8 mouse cellular contexts compared by ENCODE assay signal in the genomic region with DNA sequence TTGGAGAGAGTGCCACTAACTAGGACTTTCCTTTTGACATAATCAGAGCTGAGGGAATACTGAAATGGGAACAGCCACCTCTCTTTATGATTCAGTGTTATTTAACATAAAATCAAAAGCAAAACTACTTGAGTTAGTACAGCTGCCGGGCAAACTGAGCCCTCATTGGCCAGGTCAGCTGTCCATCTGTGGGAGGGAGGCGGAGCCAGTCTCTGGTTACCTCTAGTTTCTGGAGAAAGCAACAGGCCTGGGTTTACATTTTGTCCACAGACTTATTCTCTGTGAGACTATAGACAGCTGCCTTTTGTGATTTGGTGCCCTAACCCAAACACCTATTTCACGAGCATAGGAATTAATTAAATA. TPM values are rescaled to one million over a fixed set of nuclear protein-coding genes. Genes with fewer than 3 reads are reported as not detected.
DNase-seq lines count a peak whose midpoint lies in the region; ATAC-seq and TF ChIP-seq lines count a peak whose summit lies in the region.

No protein-coding gene starts in this region.

- no peaks in the 10 kb centered on the region for H3K9me3 ChIP-seq in embryonic facial prominence, embryonic 10.5 days
- H3K9me3 ChIP-seq in kidney, embryonic 14.5 days (ENCODE audit: control insufficient read depth, low read length), result no peaks in the 10 kb centered on the region
- no peaks in the 10 kb centered on the region for H3K9me3 ChIP-seq in liver, postnatal 0 days (ENCODE audit: low read length)

- H3K4me2 ChIP-seq in kidney, embryonic 14.5 days (replicated peaks; ENCODE audit: low read depth, low read length), result peak overlapping the region; percentile 5; the same call in 1 of the 2 replicates
- peak overlapping the region; percentile 91 for H3K4me2 ChIP-seq in liver, postnatal 0 days (ENCODE audit: low read depth, low read length)

- H3K4me1 ChIP-seq in embryonic facial prominence, embryonic 10.5 days, result peaks cover 94% of the 10 kb centered on the region
- H3K4me1 ChIP-seq in kidney, embryonic 14.5 days (ENCODE audit: control insufficient read depth, insufficient read depth, low read length), result peaks cover 30% of the 10 kb centered on the region
- peaks cover 58% of the 10 kb centered on the region for H3K4me1 ChIP-seq in liver, postnatal 0 days (ENCODE audit: insufficient read depth)

- no peak overlapping the region for H3K9ac ChIP-seq in kidney, embryonic 14.5 days (ENCODE audit: low read depth, low read length)
- H3K9ac ChIP-seq in liver, postnatal 0 days (replicated peaks), result no peak overlapping the region; the same call in 1 of the 2 replicates

- peaks cover 32% of the 10 kb centered on the region for H3K27me3 ChIP-seq in embryonic facial prominence, embryonic 10.5 days (replicated peaks; ENCODE audit: low read depth, poor library complexity, severe bottlenecking)
- no peaks in the 10 kb centered on the region for H3K27me3 ChIP-seq in kidney, embryonic 14.5 days (ENCODE audit: control insufficient read depth, insufficient read depth, low read length)
- H3K27me3 ChIP-seq in liver, postnatal 0 days (ENCODE audit: insufficient read depth, low read length), result no peaks in the 10 kb centered on the region

- peak overlapping the region; percentile 81 for H3K27ac ChIP-seq in embryonic facial prominence, embryonic 10.5 days (replicated peaks)
- peak overlapping the region; percentile 59; the same call in 1 of the 2 replicates for H3K27ac ChIP-seq in kidney, embryonic 14.5 days (ENCODE audit: low read depth, low read length)
- peak overlapping the region; percentile 94 for H3K27ac ChIP-seq in liver, postnatal 0 days (ENCODE audit: low read depth)

- TF ChIP-seq CTCF in liver, postnatal 0 days (IDR thresholded peaks at IDR 0.05; ENCODE audit: low read depth), result no peak

- 41% methylated on average over 3 of the region's 3 CpGs for WGBS in embryonic facial prominence, embryonic 10.5 days
- WGBS in kidney, embryonic 14.5 days, result 29% methylated on average over 3 of the region's 3 CpGs
- WGBS in liver, postnatal 0 days (ENCODE audit: insufficient replicate concordance), result 13% methylated on average over 3 of the region's 3 CpGs

- no peak overlapping the region; the same call in 1 of the 2 replicates for H3K4me3 ChIP-seq in embryonic facial prominence, embryonic 10.5 days
- H3K4me3 ChIP-seq in kidney, embryonic 14.5 days (ENCODE audit: low read length), result no peak overlapping the region
- peak overlapping the region; percentile 77 for H3K4me3 ChIP-seq in liver, postnatal 0 days (ENCODE audit: low read depth, low read length)

- peak; percentile 95 for DNase-seq in 416B (ENCODE audit: low read depth)
- peak; percentile 89 for DNase-seq in T-cell, adult 2 months (ENCODE audit: low spot score)
- DNase-seq in embryonic facial prominence, embryonic 10.5 days (ENCODE audit: low spot score), result peak; percentile 87
- peak; percentile 93 for DNase-seq in heart, adult 8-10 months (ENCODE audit: low spot score)
- peak; percentile 92 for DNase-seq in liver, postnatal 0 days
- peak; percentile 90 for DNase-seq in ovary, postnatal 36 days (ENCODE audit: low spot score)
- peak; percentile 87 for DNase-seq in thymus, postnatal 25 days

- no peaks in the 10 kb centered on the region for H3K36me3 ChIP-seq in embryonic facial prominence, embryonic 10.5 days (replicated peaks)
- no peaks in the 10 kb centered on the region for H3K36me3 ChIP-seq in kidney, embryonic 14.5 days (ENCODE audit: control insufficient read depth, insufficient read depth, low read length)
- no peaks in the 10 kb centered on the region for H3K36me3 ChIP-seq in liver, postnatal 0 days (replicated peaks; ENCODE audit: insufficient read depth, low read length)

- TF ChIP-seq EP300 in liver, postnatal 0 days (IDR thresholded peaks at IDR 0.05; ENCODE audit: low read depth), result no peak

- peak; percentile 47; the same call in 1 of the 2 replicates for ATAC-seq in kidney, embryonic 14.5 days (ENCODE audit: low FRiP score, low TSS enrichment)
- no peak for ATAC-seq in liver, postnatal 0 days

RNA-seq across cellular contexts. Expression of gene Vsir, which starts 4.1 kb away (rescaled TPM):
- 2.3 and 2.6 TPM in 2 replicates for polyA plus RNA-seq in embryonic facial prominence, embryonic 10.5 days (2016; fragmentation: Nextera tagmentation; extraction: Ambion mirVana)
- 10 to 100 TPM; 11.2 to 19.9 (median 15.0) TPM for total RNA-seq in heart, adult 8-10 months (2022)
- polyA plus RNA-seq in kidney, embryonic 14.5 days (2014; fragmentation: Nextera tagmentation; extraction: Ambion mirVana), result 2.2 and 4.6 TPM in 2 replicates
- polyA plus RNA-seq in liver, postnatal 0 days (2015; fragmentation: Nextera tagmentation; extraction: Ambion mirVana), result 11.4 and 11.9 TPM in 2 replicates

RNA-seq across cellular contexts. Expression of gene Gm17455, which starts 48.7 kb away (rescaled TPM):
- polyA plus RNA-seq in embryonic facial prominence, embryonic 10.5 days (2016; fragmentation: Nextera tagmentation; extraction: Ambion mirVana), result 0.96 and 2.6 TPM in 2 replicates
- not detected for total RNA-seq in heart, adult 8-10 months (2022)
- 0.70 and 1.0 TPM in 2 replicates for polyA plus RNA-seq in kidney, embryonic 14.5 days (2014; fragmentation: Nextera tagmentation; extraction: Ambion mirVana)
- polyA plus RNA-seq in liver, postnatal 0 days (2015; fragmentation: Nextera tagmentation; extraction: Ambion mirVana), result not detected in 2 replicates
